Mouse (Mus musculus) lung, postnatal 0 days (tissue): ENCODE measurements at regions not wholly inside any gene's neighbourhood (a gene's known extent, or its start where the extent isn't known, plus 50 kb on each side); places are given as distances from the start of the nearest gene placed in this dataset.
A peak's percentile ranks its signal among the peaks of the same experiment; 100 is the strongest.

Experiments
- ATAC-seq: fragments of 200-750 bp; cut with Nextera tagmentation; 2 replicates; pipeline ENCODE4 v1.8.0; 2017; ENCODE audit warnings: moderate library complexity
- DNase-seq: peaks from one replicate; pipeline ENCODE4 v3.0.0-alpha.2; 2016; ENCODE audit warnings: low spot score
- H3K27ac ChIP-seq: fragments of 300-500 bp; sonication (generic); 2 replicates; pipeline ENCODE4 v1.5.1; 2014; ENCODE audit warnings: antibody characterized with exemption, mild to moderate bottlenecking, low read length, mixed read lengths
- H3K27me3 ChIP-seq: fragments of 300-500 bp; sonication (generic); replicated peaks from 2 replicates; pipeline ENCODE4 v1.6.1; 2014; ENCODE audit warnings: low read length, mixed read lengths; ENCODE audit not compliant: insufficient read depth
- H3K36me3 ChIP-seq: fragments of 300-500 bp; sonication (generic); 2 replicates; pipeline ENCODE4 v1.6.1; 2014; ENCODE audit warnings: low read length, mixed read lengths; ENCODE audit not compliant: insufficient read depth
- H3K4me1 ChIP-seq: fragments of 300-500 bp; sonication (generic); 2 replicates; pipeline ENCODE4 v1.6.1; 2014; ENCODE audit warnings: antibody characterized with exemption, low read depth, low read length, mixed read lengths; ENCODE audit not compliant: insufficient read depth
- H3K4me2 ChIP-seq: fragments of 300-500 bp; sonication (generic); replicated peaks from 2 replicates; pipeline ENCODE4 v1.6.1; 2014; ENCODE audit warnings: low read depth, mild to moderate bottlenecking, low read length, moderate library complexity, mixed read lengths
- H3K4me3 ChIP-seq: fragments of 300-500 bp; sonication (generic); 2 replicates; pipeline ENCODE4 v1.5.1; 2014; ENCODE audit warnings: low read depth, low read length
- H3K9ac ChIP-seq: fragments of 300-500 bp; sonication (generic); replicated peaks from 2 replicates; pipeline ENCODE4 v1.6.1; 2014; ENCODE audit warnings: low read depth, mild to moderate bottlenecking
- H3K9me3 ChIP-seq: fragments of 300-500 bp; sonication (generic); 2 replicates; pipeline ENCODE4 v1.6.1; 2016; ENCODE audit warnings: low read length, mixed read lengths
- CTCF ChIP-seq: IDR thresholded peaks from 2 replicates; pipeline ENCODE4 v1.5.1; 2016; ENCODE audit warnings: antibody characterized with exemption, mild to moderate bottlenecking
- EP300 ChIP-seq: IDR thresholded peaks from 2 replicates; pipeline ENCODE4 v1.6.1; 2016; ENCODE audit warnings: antibody characterized with exemption, mild to moderate bottlenecking, control low read depth
- WGBS: fragments of 180-500 bp; shearing (Covaris S2); extraction: QIAGEN DNeasy Blood & Tissue Kit; methylation state at CpG from one replicate; pipeline ENCODE4 v1.1.7; 2014; 5-methylcytosine and 5-hydroxymethylcytosine counted together

- Histone ChIP-seq H3K9ac (no peak overlapping the region), H3K4me2 (no peak overlapping the region), H3K4me3 (no peak overlapping the region), H3K27me3 (no peaks in the 10 kb centered on the region), H3K9me3 (no peaks in the 10 kb centered on the region), H3K36me3 (no peaks in the 10 kb centered on the region), H3K27ac (no peak overlapping the region), H3K4me1 (no peaks in the 10 kb centered on the region)
- no peak for TF ChIP-seq CTCF
- no peak for TF ChIP-seq EP300
- DNase-seq, result peak; percentile 24
- ATAC-seq, result peak; percentile 50; the same call in 1 of the 2 replicates
- WGBS, result 72% methylated on average over 8 of the region's 8 CpGs
These were observed 308.6 kb downstream of the Gja1 start for GRCm38 (mm10) chr10:56685655-56686250.

GRCm38 (mm10) chr10:56691467-56691866, 314.3 kb downstream of the Gja1 start:
- Histone ChIP-seq H3K4me1 (no peaks in the 10 kb centered on the region), H3K27me3 (no peaks in the 10 kb centered on the region), H3K4me2 (no peak overlapping the region), H3K9me3 (no peaks in the 10 kb centered on the region), H3K9ac (no peak overlapping the region), H3K27ac (no peak overlapping the region), H3K36me3 (no peaks in the 10 kb centered on the region), H3K4me3 (no peak overlapping the region)
- no peak for TF ChIP-seq EP300
- no peak for TF ChIP-seq CTCF
- ATAC-seq (no peak), DNase-seq (no peak)
- 72% methylated on average over 2 of the region's 2 CpGs for WGBS

- H3K4me1 ChIP-seq, result no peaks in the 10 kb centered on the region
- DNase-seq (no peak), ATAC-seq (no peak)
- no peaks in the 10 kb centered on the region for H3K36me3 ChIP-seq
- 89% methylated on average over 3 of the region's 3 CpGs for WGBS
- TF ChIP-seq EP300, result no peak
- TF ChIP-seq CTCF, result no peak
- H3K27me3 ChIP-seq, result no peaks in the 10 kb centered on the region
- no peak overlapping the region for H3K27ac ChIP-seq
- no peak overlapping the region for H3K9ac ChIP-seq
- H3K4me3 ChIP-seq, result no peak overlapping the region
- no peaks in the 10 kb centered on the region for H3K9me3 ChIP-seq
- no peak overlapping the region for H3K4me2 ChIP-seq
These were observed 318.0 kb downstream of the Gja1 start for GRCm38 (mm10) chr10:56695100-56695499.

- Histone ChIP-seq H3K27ac (no peak overlapping the region), H3K36me3 (no peaks in the 10 kb centered on the region), H3K4me3 (no peak overlapping the region), H3K9ac (no peak overlapping the region), H3K27me3 (no peaks in the 10 kb centered on the region), H3K4me1 (no peaks in the 10 kb centered on the region), H3K4me2 (no peak overlapping the region), H3K9me3 (no peaks in the 10 kb centered on the region)
- ATAC-seq (no peak), DNase-seq (no peak)
- WGBS, result 72% methylated on average over 6 of the region's 6 CpGs
- no peak for TF ChIP-seq CTCF
- TF ChIP-seq EP300, result no peak
These were observed 323.0 kb downstream of the Gja1 start for GRCm38 (mm10) chr10:56700126-56700525.

- no peak overlapping the region for H3K4me2 ChIP-seq
- no peak for TF ChIP-seq EP300
- TF ChIP-seq CTCF, result no peak
- no peaks in the 10 kb centered on the region for H3K4me1 ChIP-seq
- H3K9me3 ChIP-seq, result no peaks in the 10 kb centered on the region
- H3K27me3 ChIP-seq, result no peaks in the 10 kb centered on the region
- WGBS, result 66% methylated on average over 2 of the region's 2 CpGs
- no peak overlapping the region for H3K27ac ChIP-seq
- H3K4me3 ChIP-seq, result no peak overlapping the region
- DNase-seq (no peak), ATAC-seq (no peak)
- no peak overlapping the region for H3K9ac ChIP-seq
- no peaks in the 10 kb centered on the region for H3K36me3 ChIP-seq
These were observed 331.3 kb downstream of the Gja1 start for GRCm38 (mm10) chr10:56708411-56708810.

GRCm38 (mm10) chr10:56708886-56709285, 331.8 kb downstream of the Gja1 start:
- H3K36me3 ChIP-seq, result no peaks in the 10 kb centered on the region
- WGBS, result 58% methylated on average over 1 of the region's 1 CpGs

DNA sequence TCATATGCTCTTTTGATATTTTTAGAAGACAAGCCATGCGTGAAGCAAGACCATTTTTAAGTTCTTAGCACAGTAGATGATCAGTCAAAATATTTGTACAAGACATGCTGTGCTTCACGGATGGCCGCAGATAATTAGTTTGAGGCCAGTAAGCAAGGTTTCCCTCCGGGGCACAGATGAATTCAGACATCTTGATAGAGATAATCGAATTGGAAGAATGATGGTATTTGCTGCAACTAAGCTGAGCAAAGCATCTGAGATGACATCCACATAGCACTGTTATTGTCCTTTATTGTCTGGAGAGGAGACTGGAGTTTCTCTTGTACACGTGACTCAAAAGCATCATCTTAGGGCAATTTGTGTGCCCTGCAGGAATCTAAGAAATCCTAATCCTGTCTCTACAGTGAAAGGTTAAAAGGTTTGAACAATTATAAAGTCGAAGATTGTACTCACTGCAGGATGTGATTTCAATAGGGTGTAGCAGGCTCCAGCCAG, 335.5 kb downstream of the Gja1 start:
- H3K9me3 ChIP-seq, result no peaks in the 10 kb centered on the region
- no peaks in the 10 kb centered on the region for H3K27me3 ChIP-seq
- 56% methylated on average over 7 of the region's 7 CpGs for WGBS
- DNase-seq (no peak), ATAC-seq (no peak)
- no peaks in the 10 kb centered on the region for H3K4me1 ChIP-seq
- H3K36me3 ChIP-seq, result no peaks in the 10 kb centered on the region
- no peak overlapping the region for H3K4me3 ChIP-seq
- TF ChIP-seq EP300, result no peak
- TF ChIP-seq CTCF, result no peak
- H3K9ac ChIP-seq, result no peak overlapping the region
- no peak overlapping the region for H3K27ac ChIP-seq
- H3K4me2 ChIP-seq, result no peak overlapping the region

More at GRCm38 (mm10) chr10:56708886-56709285, 331.8 kb downstream of the Gja1 start:
- DNase-seq, result no peak
- Histone ChIP-seq H3K27ac (no peak overlapping the region), H3K4me2 (no peak overlapping the region), H3K27me3 (no peaks in the 10 kb centered on the region), H3K9ac (no peak overlapping the region), H3K4me1 (no peaks in the 10 kb centered on the region), H3K9me3 (no peaks in the 10 kb centered on the region), H3K4me3 (no peak overlapping the region)
- no peak for ATAC-seq
- TF ChIP-seq EP300 (no peak), CTCF (no peak)
